In genomic region chr19:4417183-4417582, GRCm38 (mm10) we compare ENCODE assay signal across 8 mouse cellular contexts. TPM values are rescaled to one million over a fixed set of nuclear protein-coding genes. Genes with fewer than 3 reads are reported as not detected.
A peak's percentile ranks its signal among the peaks of the same experiment; 100 is the strongest.
DNase-seq lines count a peak whose midpoint lies in the region; ATAC-seq and TF ChIP-seq lines count a peak whose summit lies in the region.

No protein-coding gene starts in this region.

- peak; percentile 82 for DNase-seq in CD4-positive, CD25-positive, alpha-beta regulatory T cell, adult 2 months (ENCODE audit: low read depth, low spot score)
- DNase-seq in CD8-positive naive resting alpha-beta T cell, adult 2 months (ENCODE audit: low read depth in 2 of 2, low spot score in 2 of 2): peak; percentile 54 to 62
- DNase-seq in cerebellum, adult 11 months: peak; percentile 71
- DNase-seq in gastrocnemius, postnatal 10 days: peak; percentile 70
- DNase-seq in kidney, adult 9 months: peak; percentile 89
- peak; percentile 64 to 75 for DNase-seq in lung, adult 18-20 months

- no peak overlapping the region for H3K4me3 ChIP-seq in small intestine, adult 2 months (ENCODE audit: low read depth, low read length)

- TF ChIP-seq CTCF in small intestine, adult 2 months (IDR thresholded peaks at IDR 0.05; ENCODE audit: extremely low read depth, insufficient read length, insufficient replicate concordance, low read depth, low read length): peak; percentile 78; the same call in 1 of the 2 replicates

- H3K36me3 ChIP-seq in small intestine, adult 2 months (ENCODE audit: control insufficient read depth, insufficient read depth, low read length): no peaks in the 10 kb centered on the region

- H3K27ac ChIP-seq in small intestine, adult 2 months (ENCODE audit: insufficient read depth, low read depth, low read length): peak overlapping the region; percentile 63

- no peak for TF ChIP-seq POLR2A in small intestine, adult 2 months (IDR thresholded peaks at IDR 0.05; ENCODE audit: low read depth, low read length)

- 0% methylated on average over 1 of the region's 1 CpGs for WGBS in small intestine, adult 2 months

- peaks cover 10% of the 10 kb centered on the region; the same call in 1 of the 2 replicates for H3K4me1 ChIP-seq in small intestine, adult 2 months (ENCODE audit: control insufficient read depth, insufficient read depth, insufficient read length, low read length)

- H3K27me3 ChIP-seq in small intestine, adult 2 months (ENCODE audit: control insufficient read depth, insufficient read depth, low read length): no peaks in the 10 kb centered on the region

- ATAC-seq in CD4-positive, CD25-positive, alpha-beta regulatory T cell, adult 4 months: no peak

RNA-seq across cellular contexts. Expression of gene Kdm2a, which starts 19.1 kb away (rescaled TPM):
- polyA plus RNA-seq in CD4-positive, CD25-positive, alpha-beta regulatory T cell, adult 4 months (2017; shearing (Covaris generic)): 10 to 100 TPM; 90.1 to 95.4 TPM
- total RNA-seq in gastrocnemius, postnatal 10 days (2021): 10 to 100 TPM; 37.8 to 51.9 TPM
- polyA plus RNA-seq in small intestine, adult 2 months (2012; rRNA removed): 37.8 and 100 TPM in 2 replicates

RNA-seq across cellular contexts. Expression of gene Rhod, which starts 22.0 kb away (rescaled TPM):
- 1 to 10 TPM; 2.6 to 3.2 TPM for polyA plus RNA-seq in CD4-positive, CD25-positive, alpha-beta regulatory T cell, adult 4 months (2017; shearing (Covaris generic))
- total RNA-seq in gastrocnemius, postnatal 10 days (2021): 1 to 10 TPM; 1.4 to 3.5 TPM
- 56.0 and 168 TPM in 2 replicates for polyA plus RNA-seq in small intestine, adult 2 months (2012; rRNA removed)

Comparison
In these comparisons a context has a peak if more than half of its experiments do, and no peak if none do; other contexts are left out.
1. RNA of gene Rhod, which starts 22.0 kb away (polyA plus RNA-seq): 56.0 to 168 TPM in small intestine, adult 2 months; 2.6 to 3.2 TPM in CD4-positive, CD25-positive, alpha-beta regulatory T cell, adult 4 months; every median in the first group is over 10 times any median in the second.
2. Peak in every context shown above with its lines, with median percentiles within 50 percentile points of each other: DNase-seq.